In genomic region chr4:117004649-117005048, GRCm38 (mm10) we compare ENCODE assay signal across 35 mouse cellular contexts.
"Had no signal": no experiment of that assay in that cellular context is flagged by ENCODE, and none has a peak within 500 bp of the region (broad histone marks: within the 10 kb centered on the region; RNA-seq: fewer than 3 reads in every experiment).

No protein-coding gene starts in this region.

- H3K4me3 ChIP-seq: heart, embryonic 10.5 days; heart, embryonic 13.5 days; heart, embryonic 15.5 days; hindbrain, embryonic 10.5 days; hindbrain, embryonic 12.5 days; hindbrain, embryonic 13.5 days; hindbrain, embryonic 15.5 days; intestine, embryonic 15.5 days; kidney, embryonic 15.5 days; layer of hippocampus, adult 2 months; left cerebral cortex, adult 2 months had no signal

- H3K27me3 ChIP-seq: heart, embryonic 13.5 days; hindbrain, embryonic 12.5 days; hindbrain, embryonic 13.5 days; hindbrain, embryonic 15.5 days; intestine, embryonic 15.5 days; kidney, embryonic 15.5 days had no signal

- H3K4me2 ChIP-seq: heart, embryonic 11.5 days; heart, embryonic 13.5 days; heart, embryonic 15.5 days; hindbrain, embryonic 12.5 days; hindbrain, embryonic 13.5 days; hindbrain, embryonic 14.5 days; hindbrain, embryonic 15.5 days; intestine, embryonic 15.5 days; kidney, embryonic 15.5 days had no signal

- H3K9me3 ChIP-seq: heart, embryonic 10.5 days; heart, embryonic 13.5 days; heart, embryonic 15.5 days; hindbrain, embryonic 10.5 days; hindbrain, embryonic 12.5 days; hindbrain, embryonic 13.5 days; hindbrain, embryonic 15.5 days; intestine, embryonic 15.5 days; kidney, embryonic 15.5 days had no signal

- ATAC-seq: hindbrain, embryonic 16.5 days; hindbrain, postnatal 0 days; inflammation-experienced regulatory T-cells, adult 6 months; intestine, embryonic 15.5 days; intestine, embryonic 16.5 days; intestine, postnatal 0 days had no signal

- DNase-seq: heart, postnatal 10 days; heart, postnatal 14 days; heart, postnatal 36 days; heart, postnatal 4 days; kidney, adult 11 months; kidney, adult 18-20 months; kidney, adult 2 months; kidney, adult 8-10 months; kidney, adult 9 months; kidney, postnatal 10 days; kidney, postnatal 14 days; kidney, postnatal 25 days; kidney, postnatal 36 days; kidney, postnatal 4 days; layer of hippocampus, adult 9-11 months; layer of hippocampus, postnatal 36 days had no signal

- H3K27ac ChIP-seq: heart, embryonic 10.5 days; heart, embryonic 13.5 days; heart, embryonic 15.5 days; hindbrain, embryonic 10.5 days; hindbrain, embryonic 12.5 days; hindbrain, embryonic 13.5 days; hindbrain, embryonic 14.5 days; hindbrain, embryonic 15.5 days; hindbrain, postnatal 0 days; intestine, embryonic 15.5 days; kidney, embryonic 15.5 days; kidney, postnatal 0 days; layer of hippocampus, adult 2 months; left cerebral cortex, adult 2 months had no signal

- H3K4me1 ChIP-seq: heart, embryonic 13.5 days; heart, embryonic 15.5 days; hindbrain, embryonic 13.5 days; hindbrain, embryonic 15.5 days had no signal

- H3K9ac ChIP-seq: heart, embryonic 13.5 days; heart, embryonic 15.5 days; hindbrain, embryonic 12.5 days; hindbrain, embryonic 13.5 days; hindbrain, embryonic 14.5 days; hindbrain, embryonic 15.5 days; intestine, embryonic 15.5 days; kidney, embryonic 15.5 days had no signal
